Mouse (Mus musculus) embryonic fibroblast, embryonic 13.5 days (primary cell): Measurements from ENCODE around the gene Rprml. TPM values are rescaled to one million over a fixed set of nuclear protein-coding genes. Genes with fewer than 3 reads are reported as not detected.

Experiments used
- H3K27ac ChIP-seq: 2 replicates; pipeline ENCODE4 v1.5.1; 2012; ENCODE audit warnings: low read length, control low read depth, inconsistent platforms; ENCODE audit not compliant: insufficient read depth
- H3K4me1 ChIP-seq: 2 replicates; pipeline ENCODE4 v1.6.1; 2011; ENCODE audit warnings: low read length; ENCODE audit not compliant: control insufficient read depth, insufficient read depth
- H3K4me3 ChIP-seq: 2 replicates; pipeline ENCODE4 v1.5.1; 2011; ENCODE audit warnings: mild to moderate bottlenecking, control low read depth, low read length; ENCODE audit not compliant: insufficient read depth
- CTCF ChIP-seq: IDR thresholded peaks from 2 replicates; pipeline ENCODE4 v1.5.1; 2011; ENCODE audit warnings: mild to moderate bottlenecking, control low read depth, low read length, moderate library complexity, borderline replicate concordance; ENCODE audit not compliant: insufficient read depth
- POLR2A ChIP-seq: IDR thresholded peaks from 2 replicates; pipeline ENCODE4 v1.6.1; 2011; ENCODE audit warnings: low read depth, mild to moderate bottlenecking, control low read depth, low read length, moderate library complexity
- polyA plus RNA-seq: library from polyadenylated mRNA; stranded (reverse); fragments of >200 nt; gene quantifications from 2 replicates; pipeline ENCODE4 v1.2.4, GENCODE M21; 2011; ENCODE audit warnings: low read depth; ENCODE audit not compliant: missing spikeins, insufficient read length

Rprml gene
- polyA plus RNA-seq, 1 experiment: not detected

DNA sequence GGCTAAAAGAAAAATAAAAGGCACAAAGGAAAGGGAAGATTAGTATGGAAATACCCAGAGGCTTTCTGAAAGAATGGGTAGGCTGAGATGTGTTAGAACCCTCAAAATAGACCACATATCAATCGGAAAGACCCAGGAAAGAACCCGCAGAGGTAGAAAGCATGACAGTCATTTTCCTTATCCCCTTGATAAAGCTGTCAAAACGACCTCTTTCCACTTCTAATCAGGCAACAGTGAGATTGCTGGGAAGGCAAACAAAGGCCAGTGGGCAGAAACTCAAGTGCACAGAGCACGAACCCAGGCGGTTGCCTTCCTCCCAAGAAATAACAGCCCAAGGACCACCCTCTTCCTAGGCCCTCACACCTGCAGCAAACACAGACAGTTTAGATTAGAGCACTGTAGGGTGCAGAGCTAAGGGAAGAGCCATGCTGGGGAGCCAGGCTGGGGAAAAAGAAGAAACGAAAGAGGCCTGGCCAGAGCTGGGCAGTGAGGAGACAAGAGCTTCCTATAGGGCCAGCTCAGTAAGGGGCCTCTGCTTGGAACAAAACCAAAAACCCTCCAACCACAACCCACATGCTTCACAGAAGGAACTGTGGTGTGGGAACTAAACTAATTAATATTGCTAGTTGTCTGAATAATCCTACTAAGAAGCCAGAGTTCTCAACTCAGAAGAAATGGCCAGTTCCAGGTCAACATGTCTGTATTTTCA, 39.1 kb downstream of the Rprml start:
- H3K27ac ChIP-seq: no peak overlapping the region
- H3K4me3 ChIP-seq: no peak overlapping the region
- peaks cover 3% of the 10 kb centered on the region for H3K4me1 ChIP-seq
- TF ChIP-seq CTCF (no peak), POLR2A (no peak)

DNA sequence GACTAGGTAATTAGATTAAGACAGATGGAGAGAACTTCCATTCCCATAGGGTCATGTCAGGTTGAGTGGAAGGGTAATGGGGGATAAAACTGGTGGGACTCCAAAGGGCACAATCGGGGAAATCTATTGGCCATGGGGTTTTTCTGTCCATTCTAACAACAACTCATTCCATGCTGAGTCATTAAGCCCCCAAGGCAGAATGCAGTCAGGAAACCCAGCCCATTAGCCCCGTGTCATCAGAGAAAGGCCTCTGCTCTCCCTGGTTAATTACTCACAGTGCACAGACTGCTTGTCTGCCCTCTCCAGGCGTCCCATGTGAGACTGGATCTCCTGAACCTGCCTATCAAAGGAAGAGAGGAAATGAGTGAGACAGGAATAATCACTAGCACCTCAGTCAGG, 39.6 kb downstream of the Rprml start:
- no peak overlapping the region for H3K27ac ChIP-seq
- H3K4me3 ChIP-seq: no peak overlapping the region
- H3K4me1 ChIP-seq: peaks cover under 1% of the 10 kb centered on the region
- TF ChIP-seq CTCF (no peak), POLR2A (no peak)

DNA sequence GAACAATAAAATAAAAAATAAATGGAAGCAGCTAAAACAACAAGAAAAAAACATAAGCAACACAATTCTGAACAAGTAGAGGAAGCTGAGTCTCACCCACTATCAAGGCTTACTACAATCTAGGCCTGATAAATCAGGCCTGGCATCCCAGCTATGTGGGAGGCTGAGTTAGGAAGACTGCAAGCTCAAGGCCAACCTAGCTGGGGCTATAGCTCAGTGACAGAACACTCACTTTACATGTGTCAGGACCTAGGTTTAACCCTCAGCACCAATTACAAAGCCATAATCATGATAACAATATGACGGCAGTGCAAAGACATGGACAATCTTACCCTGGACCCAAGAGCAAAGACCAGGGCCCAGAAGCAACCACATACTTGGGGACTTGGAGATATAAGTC, 41.7 kb downstream of the Rprml start:
- Histone ChIP-seq H3K27ac (no peak overlapping the region), H3K4me3 (no peak overlapping the region), H3K4me1 (no peaks in the 10 kb centered on the region; the same call in 1 of the 2 replicates)
- TF ChIP-seq CTCF (no peak), POLR2A (no peak)

DNA sequence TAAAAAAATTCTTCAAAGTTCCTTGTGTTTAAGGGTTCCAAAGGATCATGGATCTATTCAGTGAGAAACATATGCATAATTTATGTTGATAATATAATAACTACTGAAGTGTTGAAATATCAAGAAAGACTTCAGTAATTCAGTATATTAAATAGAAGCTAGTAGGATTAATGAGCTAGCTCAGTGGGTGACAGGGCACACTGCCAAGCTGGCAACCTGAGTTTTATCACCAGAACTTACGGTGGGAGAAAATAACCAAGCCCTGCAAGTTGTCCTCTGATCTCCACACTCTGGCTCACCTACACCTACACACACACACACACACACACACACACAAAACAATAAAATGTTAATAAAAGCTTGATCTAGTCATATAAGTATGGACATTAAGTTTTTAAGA, 43.9 kb downstream of the Rprml start:
- Histone ChIP-seq H3K27ac (no peak overlapping the region), H3K4me3 (no peak overlapping the region), H3K4me1 (no peaks in the 10 kb centered on the region; the same call in 1 of the 2 replicates)
- TF ChIP-seq CTCF (no peak), POLR2A (no peak)

DNA sequence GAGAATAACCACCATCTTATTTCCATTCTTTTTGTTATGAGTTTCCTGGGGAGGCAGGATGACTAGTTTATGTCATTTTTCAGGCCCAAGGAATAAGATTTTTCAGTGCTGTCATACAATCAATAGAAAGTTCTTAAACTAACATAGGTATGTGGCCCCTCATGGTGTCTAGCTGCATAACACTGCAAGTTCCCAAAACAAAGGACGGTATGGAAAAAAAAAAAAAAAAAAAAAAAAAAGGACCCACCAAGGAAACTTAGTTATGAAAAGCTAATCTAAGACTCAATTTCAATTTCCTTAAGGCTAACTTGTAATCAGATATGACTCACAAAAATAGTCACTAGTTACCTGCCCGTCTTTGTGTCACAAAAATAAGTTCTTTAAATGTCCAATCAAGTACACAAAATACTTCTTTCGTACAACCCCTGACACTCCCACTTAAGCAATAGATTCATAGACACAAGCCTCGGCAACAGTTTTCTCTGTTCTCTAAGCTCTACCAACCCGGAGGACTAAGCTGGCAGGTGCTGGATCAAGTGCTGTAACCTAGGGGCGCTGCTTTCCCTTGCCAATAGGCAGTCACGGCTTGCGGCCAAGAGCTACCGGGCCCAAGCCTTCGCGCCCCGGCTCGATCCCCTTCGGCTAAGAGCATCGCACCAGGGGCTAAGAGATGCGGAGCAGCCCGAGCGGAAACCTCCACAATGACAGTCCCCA, 47.6 kb downstream of the Rprml start:
- TF ChIP-seq CTCF (no peak), POLR2A (no peak)
- Histone ChIP-seq H3K4me3 (peak overlapping the region; percentile 90), H3K4me1 (no peaks in the 10 kb centered on the region; the same call in 1 of the 2 replicates), H3K27ac (peak overlapping the region; percentile 98)

DNA sequence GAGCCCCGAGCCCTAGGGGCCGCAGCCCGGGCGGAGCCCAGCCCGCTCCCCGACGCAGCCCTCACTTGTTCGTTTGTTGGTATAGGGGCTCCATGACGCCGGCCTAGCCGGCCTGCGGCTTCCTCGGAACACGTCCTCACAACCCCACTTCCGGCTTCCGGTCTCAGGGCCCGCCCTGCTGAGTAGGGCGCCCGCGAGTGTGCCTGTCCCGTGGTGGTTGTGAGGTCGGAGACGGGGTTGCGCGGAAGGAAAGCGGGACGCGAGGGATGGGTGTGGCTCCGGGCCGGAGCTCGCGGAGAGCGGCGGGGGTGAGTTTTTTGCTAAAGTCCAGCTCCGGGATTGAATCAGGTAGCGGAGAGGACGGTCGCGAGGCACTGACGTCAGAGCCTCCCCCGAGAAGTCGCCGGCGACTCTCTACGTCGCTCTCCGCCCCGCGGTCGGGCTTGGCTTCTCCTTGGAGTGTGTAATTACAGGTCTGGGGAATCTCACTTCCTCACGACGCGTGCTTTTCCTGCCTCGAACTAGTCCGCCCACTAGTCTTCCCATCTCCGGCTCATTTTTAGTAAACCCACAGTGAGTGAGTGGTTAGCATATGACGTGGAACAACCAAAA, 48.3 kb downstream of the Rprml start, which contains the start of gene Gosr2:
TSS of gene Gosr2 (minus strand) at position 334 of the 612 bp plus-strand sequence.
- TF ChIP-seq CTCF (no peak), POLR2A (peak; percentile 74)
- H3K4me3 ChIP-seq: peak within 1 kb of the TSS; percentile 90
- H3K27ac ChIP-seq: peak within 1 kb of the TSS; percentile 98
- H3K4me1 ChIP-seq: no peaks in the 10 kb centered on the region; the same call in 1 of the 2 replicates

DNA sequence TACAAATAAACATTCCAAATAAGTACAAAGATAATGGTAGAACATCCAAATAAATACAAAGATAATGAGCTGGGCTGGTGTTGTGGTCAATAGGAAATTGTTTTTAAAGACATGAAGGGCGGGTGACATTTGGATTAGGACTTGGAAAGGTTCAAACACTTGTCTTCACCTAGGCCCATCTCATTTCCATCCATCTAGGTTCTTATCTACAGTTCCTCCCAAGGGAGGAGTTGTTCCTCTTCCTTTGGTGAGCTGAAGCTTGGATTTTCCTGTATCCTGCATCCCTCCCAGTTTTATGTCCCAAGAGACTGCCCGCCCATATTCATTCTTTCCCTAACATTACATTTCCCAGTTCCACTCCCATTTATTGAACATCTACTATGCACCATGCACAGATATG, 48.9 kb downstream of the Rprml start:
- Histone ChIP-seq H3K4me1 (no peaks in the 10 kb centered on the region; the same call in 1 of the 2 replicates), H3K4me3 (peak overlapping the region; percentile 90), H3K27ac (peak overlapping the region; percentile 98)
- TF ChIP-seq CTCF (no peak), POLR2A (no peak)

Other genes starting within 250 kb of the Rprml start
- 8.3 and 9.0 TPM in 2 replicates for gene Plekhm1, start 236.9 kb upstream of the Rprml start, polyA plus RNA-seq
- not detected in 2 replicates for gene Lrrc37a, start 145.0 kb upstream of the Rprml start, polyA plus RNA-seq
- gene Gm884, start 28.4 kb upstream of the Rprml start, polyA plus RNA-seq: not detected in 2 replicates
- not detected in 2 replicates for gene Lyzl6, start 10.7 kb upstream of the Rprml start, polyA plus RNA-seq
- gene Gosr2, start 48.3 kb downstream of the Rprml start, polyA plus RNA-seq: 97.2 and 110 TPM in 2 replicates
- not detected in 2 replicates for gene Wnt9b, start 100.3 kb downstream of the Rprml start, polyA plus RNA-seq
- gene Wnt3, start 124.6 kb downstream of the Rprml start, polyA plus RNA-seq: not detected in 2 replicates